Mouse (Mus musculus) ES-E14 (cell line): ENCODE measurements around the gene Dlg2.

Experiments used
- CHD2 ChIP-seq: IDR thresholded peaks from 2 replicates; pipeline ENCODE4 v1.6.1; 2014; ENCODE audit warnings: mild to moderate bottlenecking, low read depth, low read length, inconsistent platforms
- HCFC1 ChIP-seq: IDR thresholded peaks from 2 replicates; pipeline ENCODE4 v1.6.1; 2012; ENCODE audit warnings: low read length, inconsistent platforms, borderline replicate concordance; ENCODE audit not compliant: insufficient read depth
- MAFK ChIP-seq: IDR thresholded peaks from 2 replicates; pipeline ENCODE4 v1.6.1; 2014; ENCODE audit warnings: mild to moderate bottlenecking, low read depth, low read length, inconsistent platforms; ENCODE audit not compliant: insufficient read depth
- ZC3H11A ChIP-seq: IDR thresholded peaks from 2 replicates; pipeline ENCODE4 v1.6.1; 2012; ENCODE audit warnings: low read depth, mild to moderate bottlenecking, inconsistent platforms, low read length, borderline replicate concordance
- ZNF384 ChIP-seq: IDR thresholded peaks from 2 replicates; pipeline ENCODE4 v1.6.1; 2012; ENCODE audit warnings: low read depth, low read length, inconsistent platforms

DNA sequence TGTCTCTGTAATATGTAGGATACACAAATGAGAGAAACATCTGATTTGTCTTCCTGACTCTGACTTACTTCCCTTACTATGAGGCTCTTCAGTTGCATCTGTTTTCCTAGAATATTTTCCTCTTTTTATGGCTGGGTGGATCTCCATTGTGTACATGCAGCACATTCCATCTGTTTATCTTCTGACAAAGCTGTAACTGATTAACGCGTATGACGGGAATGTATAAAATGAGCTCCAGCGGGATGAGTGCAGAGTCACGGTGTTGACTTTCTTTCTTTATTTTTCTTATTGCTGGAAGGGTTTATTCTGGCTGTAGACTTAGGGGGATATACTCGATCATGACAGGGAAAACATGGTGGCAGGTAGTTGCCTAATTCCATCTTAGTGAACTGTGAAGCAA lies 76.9 kb downstream of the Dlg2 start:
- TF ChIP-seq ZC3H11A: no peak
- TF ChIP-seq CHD2: no peak
- no peak for TF ChIP-seq HCFC1
- TF ChIP-seq ZNF384: no peak
- TF ChIP-seq MAFK: no peak
